Mouse (Mus musculus) midbrain, postnatal 0 days (tissue): Measurements from ENCODE around the gene Myl6b. TPM values are rescaled to one million over a fixed set of nuclear protein-coding genes. Genes with fewer than 3 reads are reported as not detected.

Experiments
- ATAC-seq: fragments of 200-750 bp; cut with Nextera tagmentation; 2 replicates; pipeline ENCODE4 v1.8.0; 2017; ENCODE audit warnings: moderate number of reproducible peaks, mild to moderate bottlenecking, moderate TSS enrichment, moderate library complexity; ENCODE audit not compliant: low FRiP score
- DNase-seq: peaks from one replicate; pipeline ENCODE4 v3.0.0-alpha.2; 2015; ENCODE audit warnings: low spot score
- H3K27ac ChIP-seq: fragments of 300-500 bp; sonication (generic); 2 replicates; pipeline ENCODE4 v1.5.1; 2014; ENCODE audit warnings: low read depth, mild to moderate bottlenecking, low read length, mixed read lengths
- H3K27me3 ChIP-seq: fragments of 300-500 bp; sonication (generic); 2 replicates; pipeline ENCODE4 v1.6.1; 2014; ENCODE audit warnings: low read length, control low read depth, mixed read lengths; ENCODE audit not compliant: insufficient read depth
- H3K36me3 ChIP-seq: fragments of 300-500 bp; sonication (generic); 2 replicates; pipeline ENCODE4 v1.6.1; 2014; ENCODE audit warnings: low read length, control low read depth, mixed read lengths; ENCODE audit not compliant: insufficient read depth
- H3K4me1 ChIP-seq: fragments of 300-500 bp; sonication (generic); 2 replicates; pipeline ENCODE4 v1.6.1; 2014; ENCODE audit warnings: mild to moderate bottlenecking, control low read depth, antibody characterized with exemption, low read length, mixed read lengths; ENCODE audit not compliant: insufficient read depth
- H3K4me2 ChIP-seq: fragments of 300-500 bp; sonication (generic); 2 replicates; pipeline ENCODE4 v1.6.1; 2014; ENCODE audit warnings: low read depth, mild to moderate bottlenecking, low read length, mixed read lengths; ENCODE audit not compliant: poor library complexity, severe bottlenecking
- H3K4me3 ChIP-seq: fragments of 300-500 bp; sonication (generic); 2 replicates; pipeline ENCODE4 v1.5.1; 2014; ENCODE audit warnings: low read depth, mild to moderate bottlenecking, low read length, moderate library complexity
- H3K9ac ChIP-seq: fragments of 300-500 bp; sonication (generic); replicated peaks from 2 replicates; pipeline ENCODE4 v1.6.1; 2014; ENCODE audit warnings: mild to moderate bottlenecking, low read length, moderate library complexity, mixed read lengths; ENCODE audit not compliant: poor library complexity, severe bottlenecking
- H3K9me3 ChIP-seq: fragments of 300-500 bp; sonication (generic); 2 replicates; pipeline ENCODE4 v1.6.1; 2016; ENCODE audit warnings: low read length, control low read depth
- CTCF ChIP-seq: IDR thresholded peaks from 2 replicates; pipeline ENCODE4 v1.5.1; 2016; ENCODE audit warnings: antibody characterized with exemption, mild to moderate bottlenecking
- WGBS: fragments of 180-500 bp; shearing (Covaris S2); extraction: QIAGEN DNeasy Blood & Tissue Kit; methylation state at CpG from one replicate; pipeline ENCODE4 v1.1.7; 2014; 5-methylcytosine and 5-hydroxymethylcytosine counted together
- microRNA-seq: library from miRNA; unstranded; fragments of <30 nt; microRNA quantifications from one replicate; pipeline ENCODE4, GENCODE M21; 2016; ENCODE audit warnings: borderline number of aligned reads
- polyA plus RNA-seq: library from polyadenylated mRNA; unstranded; fragments of >200 nt; fragmentation: Nextera tagmentation; extraction: Ambion mirVana; gene quantifications from 2 replicates; pipeline ENCODE4 v1.2.1, GENCODE M21; 2015
- total RNA-seq: library from RNA; depleted of rRNA; stranded (reverse); fragments of >200 nt; gene quantifications from 2 replicates; pipeline ENCODE4 v1.2.3, GENCODE M21; 2014; rRNA removed

Gene Myl6b
- total and polyA plus RNA-seq, 2 experiments from 2014 or later, result 4.9 to 24.6 TPM

DNA sequence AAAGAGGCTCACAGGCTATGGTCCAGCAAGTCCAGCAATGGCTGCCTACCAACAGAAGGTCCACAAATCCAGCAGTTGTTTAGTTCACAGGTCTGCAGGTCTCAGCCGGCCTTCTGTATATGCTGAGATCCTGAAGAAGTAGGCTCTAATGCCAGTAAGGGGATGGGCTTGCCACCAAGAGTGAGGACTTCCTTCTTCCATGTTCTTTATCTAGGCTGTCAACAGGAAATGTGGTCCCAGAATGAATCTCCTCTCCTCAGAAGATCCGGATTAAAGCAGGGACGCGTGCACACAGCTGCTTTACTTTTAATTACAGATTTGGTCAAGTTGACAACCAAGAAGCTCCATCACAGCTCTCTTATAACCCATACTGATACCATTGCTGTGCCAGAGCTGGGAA lies 53.1 kb downstream of the Myl6b start:
- DNase-seq (no peak), ATAC-seq (no peak)
- Histone ChIP-seq H3K4me1 (no peaks in the 10 kb centered on the region), H3K36me3 (peaks cover 4% of the 10 kb centered on the region; the same call in 1 of the 2 replicates), H3K27ac (no peak overlapping the region), H3K9me3 (no peaks in the 10 kb centered on the region), H3K4me3 (no peak overlapping the region), H3K9ac (no peak overlapping the region), H3K27me3 (no peaks in the 10 kb centered on the region), H3K4me2 (no peak overlapping the region)
- WGBS, result 82% methylated on average over 4 of the region's 4 CpGs
- no peak for TF ChIP-seq CTCF

- WGBS, result 81% methylated on average over 6 of the region's 6 CpGs
- no peak overlapping the region for H3K27ac ChIP-seq
- H3K9ac ChIP-seq, result no peak overlapping the region
- no peaks in the 10 kb centered on the region for H3K27me3 ChIP-seq
- TF ChIP-seq CTCF, result no peak
- DNase-seq (no peak), ATAC-seq (no peak)
- no peaks in the 10 kb centered on the region for H3K9me3 ChIP-seq
- H3K4me3 ChIP-seq, result no peak overlapping the region
- H3K4me1 ChIP-seq, result no peaks in the 10 kb centered on the region
- no peak overlapping the region for H3K4me2 ChIP-seq
- H3K36me3 ChIP-seq, result peaks cover 11% of the 10 kb centered on the region
Observed at GRCm38 (mm10) chr10:128444354-128444753, 54.1 kb downstream of the Myl6b start.

Small RNAs within 50 kb of the gene (microRNA-seq; reads per million reads assigned to microRNA genes)
- gene Mir6916 (not detected), gene Mir8105 (1.7 reads per million)

Other genes starting within 250 kb of the Myl6b start
- gene Apon, start 244.6 kb downstream of the Myl6b start, total RNA-seq, result not detected in 2 replicates
- not detected in 2 replicates for gene Apon, start 244.6 kb downstream of the Myl6b start, polyA plus RNA-seq
- gene Apof, start 230.0 kb downstream of the Myl6b start, total RNA-seq, result 0.42 TPM in 1 of 2 replicates, not detected in the other
- gene Apof, start 230.0 kb downstream of the Myl6b start, polyA plus RNA-seq, result 0.20 and 0.83 TPM in 2 replicates
- gene Stat2, start 228.1 kb downstream of the Myl6b start, total RNA-seq, result 8.7 and 9.8 TPM in 2 replicates
- gene Stat2, start 228.1 kb downstream of the Myl6b start, polyA plus RNA-seq, result 10.5 and 12.9 TPM in 2 replicates
- not detected in 2 replicates for gene Il23a, start 199.9 kb downstream of the Myl6b start, total RNA-seq
- 0.12 TPM in 1 of 2 replicates, not detected in the other for gene Il23a, start 199.9 kb downstream of the Myl6b start, polyA plus RNA-seq
- 18.3 and 19.0 TPM in 2 replicates for gene Pan2, start 195.3 kb downstream of the Myl6b start, total RNA-seq
- 12.5 and 13.4 TPM in 2 replicates for gene Pan2, start 195.3 kb downstream of the Myl6b start, polyA plus RNA-seq
- gene Cnpy2, start 176.2 kb downstream of the Myl6b start, total RNA-seq, result 40.3 and 49.4 TPM in 2 replicates
- 164 and 176 TPM in 2 replicates for gene Cnpy2, start 176.2 kb downstream of the Myl6b start, polyA plus RNA-seq
- gene Cs, start 161.0 kb downstream of the Myl6b start, total RNA-seq, result 279 and 309 TPM in 2 replicates
- 255 and 271 TPM in 2 replicates for gene Cs, start 161.0 kb downstream of the Myl6b start, polyA plus RNA-seq
- 42.8 and 53.2 TPM in 2 replicates for gene Coq10a, start 129.7 kb downstream of the Myl6b start, total RNA-seq
- gene Coq10a, start 129.7 kb downstream of the Myl6b start, polyA plus RNA-seq, result 51.7 and 56.4 TPM in 2 replicates
- 43.6 and 49.1 TPM in 2 replicates for gene Ankrd52, start 121.6 kb downstream of the Myl6b start, total RNA-seq
- 7.8 and 9.9 TPM in 2 replicates for gene Ankrd52, start 121.6 kb downstream of the Myl6b start, polyA plus RNA-seq
- gene Slc39a5, start 97.5 kb downstream of the Myl6b start, total RNA-seq, result 0.16 and 0.61 TPM in 2 replicates
- gene Slc39a5, start 97.5 kb downstream of the Myl6b start, polyA plus RNA-seq, result 0.16 and 0.27 TPM in 2 replicates
- gene Nabp2, start 87.2 kb downstream of the Myl6b start, total RNA-seq, result 63.1 and 82.0 TPM in 2 replicates
- gene Nabp2, start 87.2 kb downstream of the Myl6b start, polyA plus RNA-seq, result 145 and 157 TPM in 2 replicates
- gene Rnf41, start 87.0 kb downstream of the Myl6b start, total RNA-seq, result 94.3 and 103 TPM in 2 replicates
- 91.6 and 93.8 TPM in 2 replicates for gene Rnf41, start 87.0 kb downstream of the Myl6b start, polyA plus RNA-seq
- 216 and 233 TPM in 2 replicates for gene Smarcc2, start 39.4 kb downstream of the Myl6b start, total RNA-seq
- 129 and 143 TPM in 2 replicates for gene Smarcc2, start 39.4 kb downstream of the Myl6b start, polyA plus RNA-seq
- 648 and 715 TPM in 2 replicates for gene Myl6, start 4.5 kb downstream of the Myl6b start, total RNA-seq
- gene Myl6, start 4.5 kb downstream of the Myl6b start, polyA plus RNA-seq, result 946 and 1,057 TPM in 2 replicates
- 16.2 and 16.6 TPM in 2 replicates for gene Esyt1, start 27.2 kb upstream of the Myl6b start, total RNA-seq
- gene Esyt1, start 27.2 kb upstream of the Myl6b start, polyA plus RNA-seq, result 7.3 and 7.4 TPM in 2 replicates
- gene Zc3h10, start 49.1 kb upstream of the Myl6b start, total RNA-seq, result 20.6 and 30.3 TPM in 2 replicates
- gene Zc3h10, start 49.1 kb upstream of the Myl6b start, polyA plus RNA-seq, result 12.0 and 12.5 TPM in 2 replicates
- gene Rpl41, start 50.6 kb upstream of the Myl6b start, total RNA-seq, result 772 and 807 TPM in 2 replicates
- 2,464 and 2,473 TPM in 2 replicates for gene Rpl41, start 50.6 kb upstream of the Myl6b start, polyA plus RNA-seq
- 78.0 and 82.4 TPM in 2 replicates for gene Pa2g4, start 67.3 kb upstream of the Myl6b start, total RNA-seq
- gene Pa2g4, start 67.3 kb upstream of the Myl6b start, polyA plus RNA-seq, result 107 and 110 TPM in 2 replicates
- gene Erbb3, start 91.0 kb upstream of the Myl6b start, total RNA-seq, result 1.1 and 1.2 TPM in 2 replicates
- gene Erbb3, start 91.0 kb upstream of the Myl6b start, polyA plus RNA-seq, result 0.21 and 0.33 TPM in 2 replicates
- 1,580 and 1,646 TPM in 2 replicates for gene Rps26, start 128.1 kb upstream of the Myl6b start, total RNA-seq
- 382 and 398 TPM in 2 replicates for gene Rps26, start 128.1 kb upstream of the Myl6b start, polyA plus RNA-seq
- 21.9 and 26.2 TPM in 2 replicates for gene Ikzf4, start 147.3 kb upstream of the Myl6b start, total RNA-seq
- gene Ikzf4, start 147.3 kb upstream of the Myl6b start, polyA plus RNA-seq, result 16.8 and 17.9 TPM in 2 replicates
- gene Suox, start 175.4 kb upstream of the Myl6b start, total RNA-seq, result 11.5 and 15.7 TPM in 2 replicates
- gene Suox, start 175.4 kb upstream of the Myl6b start, polyA plus RNA-seq, result 8.9 and 11.8 TPM in 2 replicates
- 129 and 131 TPM in 2 replicates for gene Rab5b, start 197.6 kb upstream of the Myl6b start, total RNA-seq
- 112 and 115 TPM in 2 replicates for gene Rab5b, start 197.6 kb upstream of the Myl6b start, polyA plus RNA-seq
- gene Pmel, start 205.5 kb upstream of the Myl6b start, total RNA-seq, result 0.76 and 3.4 TPM in 2 replicates
- gene Pmel, start 205.5 kb upstream of the Myl6b start, polyA plus RNA-seq, result 1.0 and 1.1 TPM in 2 replicates
- 7.8 and 11.1 TPM in 2 replicates for gene Cdk2, start 206.3 kb upstream of the Myl6b start, total RNA-seq
- 8.7 and 10.7 TPM in 2 replicates for gene Cdk2, start 206.3 kb upstream of the Myl6b start, polyA plus RNA-seq
- gene Dgka, start 246.2 kb upstream of the Myl6b start, total RNA-seq, result 4.5 and 7.5 TPM in 2 replicates
- gene Dgka, start 246.2 kb upstream of the Myl6b start, polyA plus RNA-seq, result 4.9 and 5.1 TPM in 2 replicates
- gene Pym1, start 249.2 kb upstream of the Myl6b start, total RNA-seq, result 54.9 and 60.1 TPM in 2 replicates
- 48.0 and 52.2 TPM in 2 replicates for gene Pym1, start 249.2 kb upstream of the Myl6b start, polyA plus RNA-seq